16 mouse cellular contexts compared by ENCODE assay signal in genomic region chr1:135645459-135646195, GRCm38 (mm10). TPM values are rescaled to one million over a fixed set of nuclear protein-coding genes. Genes with fewer than 3 reads are reported as not detected.
DNase-seq lines count a peak whose midpoint lies in the region; ATAC-seq and TF ChIP-seq lines count a peak whose summit lies in the region.
"Had no signal": no experiment of that assay in that cellular context is flagged by ENCODE, and none has a peak within 500 bp of the region (broad histone marks: within the 10 kb centered on the region; RNA-seq: fewer than 3 reads in every experiment).

No protein-coding gene starts in this region.

- DNase-seq in embryonic facial prominence, embryonic 14.5 days (ENCODE audit: low spot score): no peak
- peak; percentile 54 for DNase-seq in forebrain, embryonic 14.5 days (ENCODE audit: low spot score)
- DNase-seq in hindbrain, postnatal 0 days (ENCODE audit: low spot score): peak; percentile 34
- no peak for DNase-seq in urinary bladder, postnatal 25 days (ENCODE audit: low spot score)
- no peak for DNase-seq in testis, postnatal 14 days (ENCODE audit: low spot score)
- DNase-seq: adrenal gland, adult 8-10 months; lung, embryonic 14.5 days; right cerebral cortex, postnatal 4 days; thymus, postnatal 36 days had no signal

- no peak overlapping the region for H3K4me2 ChIP-seq in embryonic facial prominence, embryonic 14.5 days (ENCODE audit: low read depth, low read length)
- no peak overlapping the region for H3K4me2 ChIP-seq in forebrain, embryonic 14.5 days (ENCODE audit: low read length)
- no peak overlapping the region for H3K4me2 ChIP-seq in hindbrain, postnatal 0 days (ENCODE audit: low read depth, low read length)
- no peak overlapping the region for H3K4me2 ChIP-seq in neural tube, embryonic 14.5 days (ENCODE audit: low read depth, low read length)
- no peak overlapping the region for H3K4me2 ChIP-seq in kidney, embryonic 14.5 days (replicated peaks; ENCODE audit: low read depth, low read length)
- H3K4me2 ChIP-seq: heart, embryonic 13.5 days; limb, embryonic 15.5 days; lung, embryonic 14.5 days had no signal

- no peaks in the 10 kb centered on the region for H3K9me3 ChIP-seq in embryonic facial prominence, embryonic 14.5 days (ENCODE audit: control insufficient read depth, low read length)
- H3K9me3 ChIP-seq in forebrain, embryonic 14.5 days (replicated peaks; ENCODE audit: control insufficient read depth, low read length): no peaks in the 10 kb centered on the region
- H3K9me3 ChIP-seq in hindbrain, postnatal 0 days (ENCODE audit: low read length): no peaks in the 10 kb centered on the region
- H3K9me3 ChIP-seq in neural tube, embryonic 14.5 days (ENCODE audit: control insufficient read depth, low read length): no peaks in the 10 kb centered on the region
- no peaks in the 10 kb centered on the region for H3K9me3 ChIP-seq in kidney, embryonic 14.5 days (ENCODE audit: control insufficient read depth, low read length)
- H3K9me3 ChIP-seq: heart, embryonic 13.5 days; limb, embryonic 15.5 days had no signal

- H3K9ac ChIP-seq in embryonic facial prominence, embryonic 14.5 days (ENCODE audit: low read depth, low read length): no peak overlapping the region
- H3K9ac ChIP-seq in forebrain, embryonic 14.5 days (ENCODE audit: low read length): peak overlapping the region; percentile 29; the same call in 1 of the 2 replicates
- H3K9ac ChIP-seq in hindbrain, postnatal 0 days (replicated peaks; ENCODE audit: low read length): no peak overlapping the region
- H3K9ac ChIP-seq in neural tube, embryonic 14.5 days (replicated peaks; ENCODE audit: low read depth, low read length): no peak overlapping the region
- H3K9ac ChIP-seq in kidney, embryonic 14.5 days (ENCODE audit: low read depth, low read length): no peak overlapping the region
- H3K9ac ChIP-seq: heart, embryonic 13.5 days; limb, embryonic 15.5 days; lung, embryonic 14.5 days had no signal

- TF ChIP-seq CTCF in hindbrain, postnatal 0 days (IDR thresholded peaks at IDR 0.05; ENCODE audit: low read depth): no peak

- ATAC-seq in embryonic facial prominence, embryonic 14.5 days (ENCODE audit: low read depth): peak; percentile 47; the same call in 1 of the 2 replicates
- peak; percentile 86 for ATAC-seq in forebrain, embryonic 14.5 days
- ATAC-seq in hindbrain, postnatal 0 days: peak; percentile 86
- ATAC-seq in neural tube, embryonic 14.5 days (ENCODE audit: low read depth): peak; percentile 91
- ATAC-seq in kidney, embryonic 14.5 days (ENCODE audit: low FRiP score, low TSS enrichment): no peak
- ATAC-seq: inflammation-experienced regulatory T-cells, adult 6 months; Patski had no signal

- H3K36me3 ChIP-seq in embryonic facial prominence, embryonic 14.5 days (ENCODE audit: control insufficient read depth, insufficient read depth, low read length): no peaks in the 10 kb centered on the region
- no peaks in the 10 kb centered on the region for H3K36me3 ChIP-seq in forebrain, embryonic 14.5 days (ENCODE audit: control insufficient read depth, insufficient read depth, low read length)
- H3K36me3 ChIP-seq in hindbrain, postnatal 0 days (ENCODE audit: insufficient read depth, low read length): no peaks in the 10 kb centered on the region
- H3K36me3 ChIP-seq in neural tube, embryonic 14.5 days (ENCODE audit: control insufficient read depth, insufficient read depth, low read length): no peaks in the 10 kb centered on the region
- no peaks in the 10 kb centered on the region for H3K36me3 ChIP-seq in kidney, embryonic 14.5 days (ENCODE audit: control insufficient read depth, insufficient read depth, low read length)
- H3K36me3 ChIP-seq: limb, embryonic 15.5 days had no signal

- no peak overlapping the region for H3K27ac ChIP-seq in embryonic facial prominence, embryonic 14.5 days (replicated peaks; ENCODE audit: low read depth, low read length)
- H3K27ac ChIP-seq in forebrain, embryonic 14.5 days (ENCODE audit: low read depth, low read length): peak overlapping the region; percentile 63; the same call in 1 of the 2 replicates
- H3K27ac ChIP-seq in hindbrain, postnatal 0 days: peak overlapping the region; percentile 42; the same call in 1 of the 2 replicates
- peak overlapping the region; percentile 71 for H3K27ac ChIP-seq in neural tube, embryonic 14.5 days (ENCODE audit: low read depth, low read length)
- no peak overlapping the region for H3K27ac ChIP-seq in kidney, embryonic 14.5 days (ENCODE audit: low read depth, low read length)
- H3K27ac ChIP-seq: heart, embryonic 13.5 days; kidney, postnatal 0 days; limb, embryonic 15.5 days had no signal

- H3K27me3 ChIP-seq in embryonic facial prominence, embryonic 14.5 days (replicated peaks; ENCODE audit: control insufficient read depth, insufficient read depth, low read length): no peaks in the 10 kb centered on the region
- no peaks in the 10 kb centered on the region for H3K27me3 ChIP-seq in forebrain, embryonic 14.5 days (replicated peaks; ENCODE audit: control insufficient read depth, insufficient read depth, low read length)
- no peaks in the 10 kb centered on the region for H3K27me3 ChIP-seq in hindbrain, postnatal 0 days (ENCODE audit: insufficient read depth, low read length)
- no peaks in the 10 kb centered on the region for H3K27me3 ChIP-seq in neural tube, embryonic 14.5 days (ENCODE audit: control insufficient read depth, insufficient read depth, low read length)
- H3K27me3 ChIP-seq in kidney, embryonic 14.5 days (ENCODE audit: control insufficient read depth, insufficient read depth, low read length): no peaks in the 10 kb centered on the region
- H3K27me3 ChIP-seq: heart, embryonic 13.5 days; limb, embryonic 15.5 days; Patski had no signal

- H3K4me1 ChIP-seq in embryonic facial prominence, embryonic 14.5 days (ENCODE audit: control insufficient read depth, insufficient read depth, low read length): 0 out of 2 replicates have a peak, but pooled peaks cover 4% of the 10 kb centered on the region
- peaks cover 17% of the 10 kb centered on the region for H3K4me1 ChIP-seq in forebrain, embryonic 14.5 days (ENCODE audit: control insufficient read depth, insufficient read depth, low read length)
- H3K4me1 ChIP-seq in hindbrain, postnatal 0 days (ENCODE audit: insufficient read depth, low read length): peaks cover 8% of the 10 kb centered on the region
- H3K4me1 ChIP-seq in neural tube, embryonic 14.5 days (ENCODE audit: control insufficient read depth, insufficient read depth, low read length): peaks cover 13% of the 10 kb centered on the region
- H3K4me1 ChIP-seq in kidney, embryonic 14.5 days (ENCODE audit: control insufficient read depth, insufficient read depth, low read length): no peaks in the 10 kb centered on the region

- H3K4me3 ChIP-seq in embryonic facial prominence, embryonic 14.5 days (ENCODE audit: low read depth, low read length): no peak overlapping the region
- H3K4me3 ChIP-seq in forebrain, embryonic 14.5 days (ENCODE audit: low read depth, low read length): no peak overlapping the region
- no peak overlapping the region for H3K4me3 ChIP-seq in hindbrain, postnatal 0 days (ENCODE audit: low read length)
- H3K4me3 ChIP-seq in neural tube, embryonic 14.5 days (ENCODE audit: low read depth, low read length): no peak overlapping the region
- no peak overlapping the region for H3K4me3 ChIP-seq in kidney, embryonic 14.5 days (ENCODE audit: low read length)
- H3K4me3 ChIP-seq: heart, embryonic 13.5 days; limb, embryonic 15.5 days had no signal

- WGBS in embryonic facial prominence, embryonic 14.5 days: 72% methylated on average over 8 of the region's 8 CpGs
- 31% methylated on average over 8 of the region's 8 CpGs for whole genome bisulfite sequencing in forebrain, embryonic 14.5 days
- 41% methylated on average over 8 of the region's 8 CpGs for WGBS in hindbrain, postnatal 0 days
- WGBS in neural tube, embryonic 14.5 days: 35% methylated on average over 8 of the region's 8 CpGs
- 71% methylated on average over 8 of the region's 8 CpGs for WGBS in kidney, embryonic 14.5 days

RNA-seq across cellular contexts. Expression of gene Nav1, which starts 38.5 kb away (rescaled TPM):
- polyA plus RNA-seq in embryonic facial prominence, embryonic 14.5 days (2014; fragmentation: Nextera tagmentation; extraction: Ambion mirVana): 16.7 and 18.0 TPM in 2 replicates
- 26.1 and 38.3 TPM in 2 replicates for polyA plus RNA-seq in forebrain, embryonic 14.5 days (2014; fragmentation: Nextera tagmentation; extraction: Ambion mirVana)
- total RNA-seq in hindbrain, postnatal 0 days (2014; rRNA removed): 90.0 and 106 TPM in 2 replicates
- 38.6 and 39.9 TPM in 2 replicates for polyA plus RNA-seq in hindbrain, postnatal 0 days (2015; fragmentation: Nextera tagmentation; extraction: Ambion mirVana)
- polyA plus RNA-seq in neural tube, embryonic 14.5 days (2014; fragmentation: Nextera tagmentation; extraction: Ambion mirVana): 61.2 and 64.9 TPM in 2 replicates
- polyA plus RNA-seq in kidney, embryonic 14.5 days (2014; fragmentation: Nextera tagmentation; extraction: Ambion mirVana): 12.1 and 23.7 TPM in 2 replicates

Comparison
In these comparisons a context has a peak if more than half of its experiments do, and no peak if none do; other contexts are left out.
1. DNase-seq: peak in forebrain, embryonic 14.5 days (single experiment) and hindbrain, postnatal 0 days (single experiment); none in embryonic facial prominence, embryonic 14.5 days (single experiment), urinary bladder, postnatal 25 days (single experiment) and testis, postnatal 14 days (single experiment).
2. H3K27ac ChIP-seq: peak in forebrain, embryonic 14.5 days (single experiment), hindbrain, postnatal 0 days (single experiment) and neural tube, embryonic 14.5 days (single experiment); none in embryonic facial prominence, embryonic 14.5 days (single experiment) and kidney, embryonic 14.5 days (single experiment).